Mouse (Mus musculus): ENCODE measurements around the gene Bpgm. TPM values are rescaled to one million over a fixed set of nuclear protein-coding genes. Genes with fewer than 3 reads are reported as not detected.

Bpgm gene
- polyA plus RNA-seq, 1 experiment from 2014 or later, result 51.0 TPM

DNA sequence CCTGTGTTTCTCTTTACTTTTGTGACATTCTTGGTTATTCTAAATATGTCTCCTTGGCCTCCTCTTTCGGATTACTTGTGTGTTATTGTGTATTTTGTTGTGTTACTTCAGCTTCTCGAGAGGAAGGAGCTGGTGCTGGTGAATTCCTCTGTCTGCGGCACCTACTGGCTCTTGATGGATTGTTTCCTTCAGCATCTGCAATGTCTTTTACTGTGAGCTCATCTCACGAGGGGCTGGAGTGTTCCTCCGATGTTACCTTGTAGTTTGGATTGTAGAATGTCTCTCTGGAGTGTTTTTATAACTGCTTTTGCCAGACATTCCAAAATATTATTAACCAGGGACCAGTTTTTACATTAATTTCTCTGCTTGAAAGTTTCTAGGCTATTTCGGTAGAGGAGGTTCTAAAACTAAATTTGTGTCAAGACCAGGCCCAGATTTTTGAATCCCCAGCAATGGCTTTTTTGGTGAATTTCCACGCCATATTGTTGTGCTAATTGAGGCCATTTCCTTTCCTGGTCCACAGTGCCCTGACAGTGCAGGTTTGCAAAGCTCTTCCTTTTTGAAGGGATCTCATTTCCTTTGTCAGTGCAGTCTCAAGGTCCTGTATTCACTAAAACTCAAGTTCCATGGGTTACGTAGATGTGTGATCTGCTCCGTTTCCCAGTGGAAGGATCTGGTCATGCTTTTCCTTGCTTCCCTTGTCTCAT lies 78.4 kb downstream of the Bpgm start:
- no peak overlapping the region for H3K27ac ChIP-seq
- no peak for ATAC-seq (ENCODE audit: insufficient number of reproducible peaks, insufficient read depth, low FRiP score, low TSS enrichment, low read depth)
- 66% methylated on average over 9 of the region's 9 CpGs for WGBS

More for the DNA sequence above, 78.4 kb downstream of the Bpgm start:
- Histone ChIP-seq H3K4me2 (no peak overlapping the region), H3K9me3 (no peaks in the 10 kb centered on the region), H3K4me3 (replicated peaks) (no peak overlapping the region), H3K4me1 (replicated peaks) (peaks cover 10% of the 10 kb centered on the region; the same call in 1 of the 2 replicates), H3K36me3 (no peaks in the 10 kb centered on the region), H3K27me3 (no peaks in the 10 kb centered on the region), H3K9ac (replicated peaks) (no peak overlapping the region)

Other genes with a start within 250 kb of the Bpgm start
- gene Akr1b3, start 158.7 kb upstream of the Bpgm start, polyA plus RNA-seq (2016; fragmentation: Nextera tagmentation; extraction: Ambion mirVana), result 183 and 191 TPM in 2 replicates
- gene Akr1b8, start 122.1 kb upstream of the Bpgm start, polyA plus RNA-seq (2016; fragmentation: Nextera tagmentation; extraction: Ambion mirVana), result 11.8 and 12.1 TPM in 2 replicates
- gene Akr1b10, start 92.0 kb upstream of the Bpgm start, polyA plus RNA-seq (2016; fragmentation: Nextera tagmentation; extraction: Ambion mirVana), result 16.1 and 17.4 TPM in 2 replicates
- gene Akr1b7, start 63.9 kb upstream of the Bpgm start, polyA plus RNA-seq (2016; fragmentation: Nextera tagmentation; extraction: Ambion mirVana), result 0.22 TPM in 1 of 2 replicates, not detected in the other
- gene Cald1, start 122.3 kb downstream of the Bpgm start, polyA plus RNA-seq (2016; fragmentation: Nextera tagmentation; extraction: Ambion mirVana), result 213 and 222 TPM in 2 replicates